Mouse (Mus musculus) cerebellum, adult (tissue): ENCODE measurements at regions not wholly inside any gene's neighbourhood (a gene's known extent, or its start where the extent isn't known, plus 50 kb on each side); places are given as distances from the start of the nearest gene placed in this dataset.

Source experiments
- ATAC-seq: cut with Nextera tagmentation; 2 replicates; pipeline ENCODE4 v1.9.2; 2017; ENCODE audit warnings: mild to moderate bottlenecking, moderate library complexity, mixed read lengths; ENCODE audit not compliant: insufficient number of reproducible peaks, low FRiP score, low TSS enrichment

DNA sequence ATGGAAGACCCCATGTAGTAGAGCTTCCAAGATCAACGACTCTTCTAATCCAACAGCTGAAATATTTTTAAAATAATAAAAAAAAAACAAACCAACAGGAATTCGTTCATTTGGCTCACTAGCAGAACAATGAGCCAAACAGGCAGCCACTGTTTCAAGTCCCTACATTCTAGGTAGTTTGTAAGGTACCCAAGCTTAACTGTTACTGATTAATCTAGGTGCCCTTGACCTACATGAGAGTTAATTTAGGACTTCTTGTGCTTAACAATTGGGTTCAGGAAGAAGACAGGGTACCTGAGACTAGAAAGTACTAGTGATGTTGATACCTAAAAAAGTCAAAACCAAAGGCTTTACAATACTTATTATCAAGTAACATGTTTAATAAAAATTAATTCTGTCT, 381.2 kb upstream of the Jag1 start:
- no peak for ATAC-seq

DNA sequence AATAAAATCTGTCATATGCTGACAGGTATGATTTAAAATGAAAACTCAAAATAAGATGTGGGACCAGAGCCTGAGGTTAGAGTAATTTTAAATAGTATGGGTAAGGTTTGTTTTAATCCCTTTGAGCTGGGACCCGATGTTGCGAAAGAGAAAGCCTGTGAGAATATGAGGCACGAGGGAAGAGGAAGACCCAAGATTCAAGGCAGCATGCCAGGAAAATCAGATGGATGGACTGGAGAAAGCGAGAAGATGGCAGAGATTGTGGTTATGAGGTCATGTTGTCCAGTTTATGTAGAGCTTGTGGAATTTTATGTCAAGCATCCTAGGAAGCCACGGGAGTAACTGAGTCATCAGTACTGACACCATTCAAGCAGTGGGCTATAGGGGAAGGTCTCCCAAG, 377.2 kb upstream of the Jag1 start:
- ATAC-seq = no peak

DNA sequence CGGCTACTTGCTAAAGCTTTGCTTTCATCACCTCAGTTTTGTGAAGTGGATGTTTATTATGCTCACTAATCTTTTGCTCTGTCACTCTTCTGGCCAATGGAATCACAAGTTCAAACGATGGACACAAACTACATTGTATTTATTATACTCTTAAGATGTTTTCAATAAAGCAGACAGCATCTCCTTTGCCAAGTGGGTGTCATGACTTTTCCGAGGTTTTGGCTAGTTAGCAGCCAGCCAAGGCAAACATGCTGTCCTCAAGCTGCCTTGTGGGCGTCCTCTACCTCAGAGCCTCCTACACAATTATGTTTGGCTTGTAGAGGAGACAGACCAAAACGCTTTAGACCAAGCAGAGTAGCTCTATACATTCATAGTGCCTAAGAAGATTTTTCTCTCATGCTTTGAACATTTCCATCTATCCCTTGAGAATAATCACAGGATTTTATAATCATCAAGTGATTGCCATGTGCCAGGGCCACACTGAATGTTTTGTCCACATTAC, 372.8 kb upstream of the Jag1 start:
- ATAC-seq = no peak

GRCm38 (mm10) chr2:137468769-137469168, 352.3 kb upstream of the Jag1 start:
- ATAC-seq = no peak

DNA sequence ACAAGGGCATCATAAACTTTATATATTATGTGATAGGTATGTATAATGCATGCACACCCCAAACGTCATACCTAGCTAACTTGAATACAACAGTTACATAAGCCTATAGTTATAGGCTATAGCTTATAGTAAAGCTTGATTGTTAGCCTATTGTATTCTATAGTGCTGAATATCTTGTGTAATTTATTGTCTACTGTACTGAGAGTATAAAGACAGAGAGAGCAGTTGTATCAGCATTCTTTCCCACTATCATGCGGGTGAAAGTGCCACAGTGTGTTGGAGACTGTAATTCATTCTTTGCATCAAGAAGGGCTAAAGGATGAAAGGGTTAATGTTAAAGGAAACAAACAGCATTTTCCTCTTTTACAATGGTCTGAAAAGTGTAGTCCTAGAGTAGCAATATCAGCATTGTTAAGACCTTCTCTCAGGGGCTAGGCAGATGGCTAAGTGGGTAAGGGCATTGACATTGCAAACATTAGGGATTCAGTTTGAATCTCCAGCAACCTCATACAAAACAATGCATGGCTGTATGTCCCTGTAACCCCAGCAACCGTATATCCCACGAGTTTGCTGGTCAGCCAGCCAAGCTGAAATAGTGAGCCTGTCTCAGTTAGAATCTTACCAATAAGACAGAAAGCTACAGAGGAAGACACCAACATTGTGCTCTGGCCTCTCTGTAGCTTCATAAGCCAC, 340.8 kb upstream of the Jag1 start:
- ATAC-seq = no peak

DNA sequence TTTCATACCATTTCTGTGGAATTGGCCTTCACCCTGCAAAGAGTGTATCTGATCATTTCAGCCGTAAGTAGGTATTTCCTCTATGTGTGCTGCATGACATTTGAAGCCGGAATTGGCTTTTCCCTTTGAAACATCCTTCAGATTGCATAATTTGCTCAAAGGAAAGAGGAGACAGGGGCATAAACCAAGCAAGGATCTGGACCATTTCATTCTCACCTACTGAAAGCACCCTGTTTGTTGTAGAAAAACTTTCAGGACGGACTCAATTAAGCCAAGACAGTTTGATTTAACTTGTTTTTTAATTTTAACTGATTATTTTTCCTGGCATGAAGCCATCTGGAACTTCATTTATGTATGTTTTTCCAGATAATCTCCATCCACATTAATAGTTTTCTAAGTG, 340.0 kb upstream of the Jag1 start:
- ATAC-seq = no peak

- no peak for ATAC-seq
Observed at GRCm38 (mm10) chr2:137446919-137447318, 330.5 kb upstream of the Jag1 start.

- ATAC-seq = no peak
Observed at GRCm38 (mm10) chr2:137437741-137438140, 321.3 kb upstream of the Jag1 start.

DNA sequence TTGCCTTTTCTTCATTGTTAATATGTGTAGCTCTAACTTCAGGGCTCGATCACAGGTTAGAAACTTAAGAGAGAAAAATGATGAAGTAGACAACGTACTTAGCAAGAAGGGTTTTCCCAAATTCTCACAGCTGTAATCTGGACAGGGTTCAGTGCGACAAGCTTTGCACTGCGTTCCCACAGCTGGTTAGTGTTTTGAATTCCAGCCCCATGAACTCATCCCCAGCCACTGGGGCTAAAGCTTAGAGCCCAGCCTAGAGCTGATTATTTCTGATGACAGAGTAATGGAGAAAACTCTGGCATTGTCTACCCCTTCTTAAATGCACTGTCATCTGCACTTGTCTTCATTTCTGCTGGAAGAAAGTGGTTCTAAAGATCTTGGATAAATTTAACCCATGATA, 319.7 kb upstream of the Jag1 start:
- ATAC-seq = no peak

GRCm38 (mm10) chr2:137422656-137423055, 306.2 kb upstream of the Jag1 start:
- no peak for ATAC-seq

DNA sequence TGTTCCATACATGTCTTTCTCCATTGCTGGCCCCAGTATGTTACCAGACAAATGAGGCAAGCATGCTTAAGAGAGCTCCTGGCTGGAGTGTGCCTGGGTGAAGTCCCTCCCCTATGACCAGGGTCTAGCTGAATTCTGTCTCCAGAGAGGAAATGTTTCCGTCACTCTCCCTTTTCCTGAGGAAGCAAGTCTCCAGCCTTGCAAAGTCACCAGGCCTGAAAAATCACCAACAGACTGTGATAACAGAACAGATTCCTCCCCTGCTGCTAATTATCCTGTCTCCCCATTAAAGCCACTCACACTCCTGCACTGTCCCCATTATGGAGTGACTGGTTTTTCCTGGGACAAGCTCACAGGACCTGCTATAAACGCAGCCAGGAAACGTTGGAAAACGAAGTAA, 303.2 kb upstream of the Jag1 start:
- no peak for ATAC-seq

GRCm38 (mm10) chr2:137417691-137418090, 301.2 kb upstream of the Jag1 start:
- ATAC-seq = no peak

DNA sequence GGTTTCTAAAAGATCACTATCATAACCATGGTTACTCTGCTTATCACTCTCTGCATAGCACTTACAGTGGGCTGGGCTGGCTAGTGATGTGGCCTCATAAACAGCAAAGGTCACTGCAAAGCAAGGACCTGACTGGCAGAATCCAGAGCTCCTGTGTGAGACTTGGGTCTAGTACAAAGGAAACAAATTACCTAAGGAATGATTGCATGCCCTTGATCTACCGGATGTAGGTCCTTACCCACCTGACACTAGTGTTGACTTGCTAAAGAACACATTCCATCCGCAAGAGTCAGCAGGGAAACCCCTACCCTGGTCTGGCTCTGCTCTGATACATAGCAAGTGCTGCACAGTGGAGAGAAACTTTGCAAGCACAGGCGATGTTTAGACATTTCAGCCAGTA, 297.0 kb upstream of the Jag1 start:
- ATAC-seq = no peak

GRCm38 (mm10) chr2:137409611-137410010, 293.2 kb upstream of the Jag1 start:
- no peak for ATAC-seq

- no peak for ATAC-seq
Observed at GRCm38 (mm10) chr2:137408294-137408693, 291.9 kb upstream of the Jag1 start.

DNA sequence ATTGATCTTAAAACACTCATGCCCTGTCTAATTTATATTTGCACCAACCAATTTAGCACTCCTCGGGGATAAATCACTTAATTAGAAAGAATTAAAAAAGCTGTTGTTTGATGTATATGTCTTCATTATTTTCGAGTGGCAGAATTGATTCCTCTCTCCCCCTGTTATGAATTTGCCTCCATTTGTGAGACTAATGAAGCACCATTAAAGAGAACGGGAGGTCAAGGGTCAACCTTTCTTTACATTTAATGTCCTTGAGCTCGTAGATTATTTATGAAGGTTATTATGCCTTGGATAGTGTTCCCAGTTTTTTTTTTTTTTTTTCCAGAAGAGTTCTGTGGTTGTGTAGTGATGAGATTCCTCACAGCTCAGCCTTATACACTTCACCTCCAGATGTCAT, 277.0 kb upstream of the Jag1 start:
- ATAC-seq = no peak

DNA sequence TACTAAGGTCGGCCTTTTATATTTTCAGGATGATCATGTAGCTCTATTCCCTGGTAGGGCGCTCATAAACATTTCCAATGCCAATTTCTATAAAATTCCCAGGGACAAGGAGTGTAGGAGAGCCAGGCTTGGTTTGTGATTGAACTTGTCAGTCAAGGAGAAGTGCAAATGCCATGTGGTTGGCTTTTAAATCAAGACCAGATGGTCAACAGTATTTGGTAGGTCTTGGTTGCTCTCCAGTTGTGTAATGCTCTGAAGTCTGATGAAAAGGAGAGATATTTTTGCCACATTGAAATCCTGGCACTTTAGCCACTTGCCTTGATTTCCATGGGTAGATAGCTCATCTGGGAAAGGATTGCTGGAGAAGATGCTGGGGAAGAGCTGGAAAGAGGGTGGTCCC, 263.4 kb upstream of the Jag1 start:
- no peak for ATAC-seq

- ATAC-seq = no peak
Observed at GRCm38 (mm10) chr2:137375346-137375745, 258.9 kb upstream of the Jag1 start.

DNA sequence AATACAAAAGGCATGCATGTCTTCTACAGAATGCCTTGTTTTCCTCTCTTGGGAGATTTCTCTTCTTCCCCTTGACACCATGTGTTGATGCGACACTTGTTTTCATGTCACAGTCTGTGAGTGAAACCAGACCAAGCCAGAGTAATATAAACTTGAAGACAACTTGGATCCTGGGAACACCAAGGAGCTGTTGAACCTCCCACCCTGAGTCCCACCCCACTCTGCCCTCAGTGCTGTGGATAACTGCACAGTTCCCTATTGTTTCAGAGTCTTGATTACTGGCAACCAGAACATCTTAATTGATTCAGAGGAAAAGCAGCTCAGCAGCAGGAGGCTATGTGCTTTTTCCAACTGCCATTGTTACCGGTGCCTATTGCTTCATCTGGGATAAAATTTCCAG, 254.6 kb upstream of the Jag1 start:
- no peak for ATAC-seq

GRCm38 (mm10) chr2:137363006-137363405, 246.6 kb upstream of the Jag1 start:
- ATAC-seq = no peak

DNA sequence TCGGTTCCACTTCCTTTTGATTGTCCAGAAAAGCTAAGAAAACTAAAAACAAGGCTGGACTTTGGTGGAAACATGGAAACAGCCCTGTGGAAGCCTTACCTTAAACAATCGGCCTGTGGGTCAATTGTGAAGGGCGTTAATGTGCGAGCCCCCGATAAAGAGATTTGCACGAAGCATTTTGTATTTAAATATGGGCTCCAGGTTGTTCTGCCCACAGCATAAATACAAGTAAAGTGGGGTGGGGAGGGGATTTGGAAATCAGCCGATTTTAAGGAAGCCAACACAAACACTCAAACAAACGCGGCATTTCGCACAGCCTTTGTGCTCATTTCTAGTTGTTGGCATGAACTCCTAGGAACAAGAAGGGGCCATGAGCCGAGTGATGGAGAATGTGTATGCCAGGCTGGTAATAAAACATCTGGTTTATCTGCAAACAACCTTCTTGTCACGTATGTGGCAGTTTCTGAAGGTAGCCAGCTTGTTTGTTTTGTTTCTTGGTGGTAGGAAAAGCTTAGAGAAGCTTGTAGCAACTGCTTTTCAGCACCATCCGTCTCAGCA, 240.8 kb upstream of the Jag1 start:
- ATAC-seq = no peak

DNA sequence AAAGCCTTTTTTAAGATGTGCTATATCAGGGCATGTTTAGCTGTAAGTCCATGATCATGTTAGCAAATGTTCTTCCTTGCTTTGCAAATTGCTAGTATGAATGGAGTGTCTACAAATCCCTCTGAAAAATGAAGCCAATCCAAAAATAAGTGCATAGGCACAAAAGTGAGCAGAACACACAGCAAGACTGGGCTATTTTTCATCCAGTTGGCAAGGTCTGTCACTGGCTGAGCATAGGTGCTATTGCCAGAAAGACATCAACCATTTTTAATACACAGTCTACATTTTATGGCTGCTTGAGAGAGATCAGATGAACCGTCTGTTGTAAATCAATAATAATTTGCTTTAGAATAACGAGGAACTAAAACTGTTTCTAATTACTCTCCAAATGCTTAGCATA, 227.3 kb upstream of the Jag1 start:
- ATAC-seq = no peak
